Mouse (Mus musculus): Measurements from ENCODE around the gene Fblim1. TPM values are rescaled to one million over a fixed set of nuclear protein-coding genes. Genes with fewer than 3 reads are reported as not detected.

Gene Fblim1
- polyA plus RNA-seq, 1 experiment from 2014 or later, result 27.8 TPM

DNA sequence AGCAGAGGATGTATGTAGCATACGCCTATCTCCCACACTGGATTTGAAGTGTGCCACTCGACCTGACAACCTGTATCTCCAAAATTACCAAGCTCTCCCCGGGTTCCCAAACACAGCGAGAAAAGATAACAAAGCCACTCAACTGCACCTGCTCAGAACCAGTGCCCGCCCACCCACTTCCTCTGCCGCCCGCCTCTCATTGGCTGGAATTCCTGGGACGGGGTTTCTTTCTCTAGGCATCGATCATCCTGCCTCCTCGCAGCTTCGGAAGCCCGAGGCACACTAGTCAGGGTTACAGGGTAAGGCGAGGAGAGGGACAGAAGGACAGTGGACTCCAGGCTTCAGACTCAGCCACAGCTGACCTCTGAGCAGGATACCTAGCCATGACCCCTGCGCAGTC, 22.8 kb upstream of the Fblim1 start:
- no peak overlapping the region for H3K27ac ChIP-seq (ENCODE audit: low read length)
- H3K27me3 ChIP-seq (replicated peaks; ENCODE audit: control insufficient read depth, insufficient read depth, low read length), result no peaks in the 10 kb centered on the region
- H3K9me3 ChIP-seq (ENCODE audit: control insufficient read depth, low read length), result no peaks in the 10 kb centered on the region
- ATAC-seq, result no peak
- H3K4me1 ChIP-seq (replicated peaks; ENCODE audit: control insufficient read depth, insufficient read depth, low read length), result no peaks in the 10 kb centered on the region
- no peak overlapping the region for H3K4me2 ChIP-seq (ENCODE audit: low read length)
- peaks cover 46% of the 10 kb centered on the region for H3K36me3 ChIP-seq (ENCODE audit: control insufficient read depth, insufficient read depth)
- WGBS, result 84% methylated on average over 14 of the region's 14 CpGs
- H3K4me3 ChIP-seq (replicated peaks; ENCODE audit: low read length), result no peak overlapping the region
- no peak overlapping the region for H3K9ac ChIP-seq (replicated peaks; ENCODE audit: low read depth, low read length)

- 87% methylated on average over 5 of the region's 5 CpGs for WGBS
- Histone ChIP-seq H3K4me3 (replicated peaks; ENCODE audit: low read length) (no peak overlapping the region), H3K4me1 (replicated peaks; ENCODE audit: control insufficient read depth, insufficient read depth, low read length) (no peaks in the 10 kb centered on the region), H3K9ac (replicated peaks; ENCODE audit: low read depth, low read length) (no peak overlapping the region), H3K27ac (ENCODE audit: low read length) (no peak overlapping the region), H3K4me2 (ENCODE audit: low read length) (no peak overlapping the region), H3K9me3 (ENCODE audit: control insufficient read depth, low read length) (no peaks in the 10 kb centered on the region), H3K36me3 (ENCODE audit: control insufficient read depth, insufficient read depth) (peaks cover 42% of the 10 kb centered on the region), H3K27me3 (replicated peaks; ENCODE audit: control insufficient read depth, insufficient read depth, low read length) (no peaks in the 10 kb centered on the region)
- no peak for ATAC-seq
Observed at GRCm38 (mm10) chr4:141627502-141627901, 21.6 kb upstream of the Fblim1 start.

GRCm38 (mm10) chr4:141625774-141626550, 20.1 kb upstream of the Fblim1 start:
- no peaks in the 10 kb centered on the region for H3K9me3 ChIP-seq (ENCODE audit: control insufficient read depth, low read length)
- no peak overlapping the region for H3K27ac ChIP-seq (ENCODE audit: low read length)
- no peak overlapping the region for H3K4me2 ChIP-seq (ENCODE audit: low read length)
- peaks cover 27% of the 10 kb centered on the region for H3K36me3 ChIP-seq (ENCODE audit: control insufficient read depth, insufficient read depth)
- ATAC-seq, result no peak
- H3K27me3 ChIP-seq (replicated peaks; ENCODE audit: control insufficient read depth, insufficient read depth, low read length), result no peaks in the 10 kb centered on the region
- no peak overlapping the region for H3K9ac ChIP-seq (replicated peaks; ENCODE audit: low read depth, low read length)
- H3K4me3 ChIP-seq (replicated peaks; ENCODE audit: low read length), result no peak overlapping the region
- 91% methylated on average over 16 of the region's 16 CpGs for WGBS
- H3K4me1 ChIP-seq (replicated peaks; ENCODE audit: control insufficient read depth, insufficient read depth, low read length), result no peaks in the 10 kb centered on the region

- H3K4me1 ChIP-seq (replicated peaks; ENCODE audit: control insufficient read depth, insufficient read depth, low read length), result no peaks in the 10 kb centered on the region
- H3K27me3 ChIP-seq (replicated peaks; ENCODE audit: control insufficient read depth, insufficient read depth, low read length), result no peaks in the 10 kb centered on the region
- H3K36me3 ChIP-seq (ENCODE audit: control insufficient read depth, insufficient read depth), result peaks cover 20% of the 10 kb centered on the region
- no peak for ATAC-seq
- H3K9ac ChIP-seq (replicated peaks; ENCODE audit: low read depth, low read length), result no peak overlapping the region
- 81% methylated on average over 19 of the region's 19 CpGs for WGBS
- H3K4me3 ChIP-seq (replicated peaks; ENCODE audit: low read length), result no peak overlapping the region
- no peaks in the 10 kb centered on the region for H3K9me3 ChIP-seq (ENCODE audit: control insufficient read depth, low read length)
- no peak overlapping the region for H3K4me2 ChIP-seq (ENCODE audit: low read length)
- H3K27ac ChIP-seq (ENCODE audit: low read length), result no peak overlapping the region
Observed at GRCm38 (mm10) chr4:141624983-141625773, 19.3 kb upstream of the Fblim1 start.

DNA sequence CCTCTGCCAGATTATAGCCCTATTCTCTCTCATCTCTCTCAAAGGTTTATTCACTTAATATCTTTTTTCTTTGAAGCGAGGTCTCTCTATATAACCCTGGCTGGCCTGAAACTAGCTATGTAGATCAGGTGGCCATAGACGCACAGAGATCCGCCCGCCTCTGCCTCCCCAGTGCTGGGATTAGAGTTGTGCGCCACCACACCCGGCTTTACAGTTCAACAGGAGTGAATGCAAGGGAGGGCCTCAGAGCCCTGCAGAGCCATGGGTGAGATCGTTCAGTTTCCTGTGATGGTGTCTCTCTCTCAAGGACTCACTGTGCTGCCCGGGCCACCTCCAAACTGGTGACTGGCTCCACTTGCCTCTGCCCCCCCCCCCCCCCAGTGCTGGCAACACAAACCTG, 18.2 kb upstream of the Fblim1 start:
- Histone ChIP-seq H3K9ac (replicated peaks; ENCODE audit: low read depth, low read length) (no peak overlapping the region), H3K4me2 (ENCODE audit: low read length) (no peak overlapping the region), H3K27me3 (replicated peaks; ENCODE audit: control insufficient read depth, insufficient read depth, low read length) (no peaks in the 10 kb centered on the region), H3K9me3 (ENCODE audit: control insufficient read depth, low read length) (no peaks in the 10 kb centered on the region), H3K36me3 (ENCODE audit: control insufficient read depth, insufficient read depth) (peaks cover 13% of the 10 kb centered on the region; the same call in 1 of the 2 replicates), H3K27ac (ENCODE audit: low read length) (no peak overlapping the region), H3K4me3 (replicated peaks; ENCODE audit: low read length) (no peak overlapping the region), H3K4me1 (replicated peaks; ENCODE audit: control insufficient read depth, insufficient read depth, low read length) (no peaks in the 10 kb centered on the region)
- WGBS, result 86% methylated on average over 7 of the region's 8 CpGs
- no peak for ATAC-seq

- 79% methylated on average over 1 of the region's 1 CpGs for WGBS
- ATAC-seq, result 0 out of 2 replicates have a peak, but pooled peaks have one; percentile 6
Observed at GRCm38 (mm10) chr4:141623666-141624065, 17.8 kb upstream of the Fblim1 start, which contains the start of gene Slc25a34. TSS of gene Slc25a34 (minus strand) at chr4:141623821.

GRCm38 (mm10) chr4:141623037-141623436, 17.1 kb upstream of the Fblim1 start:
- Histone ChIP-seq H3K9ac (replicated peaks; ENCODE audit: low read depth, low read length) (no peak overlapping the region), H3K4me3 (replicated peaks; ENCODE audit: low read length) (no peak overlapping the region), H3K27ac (ENCODE audit: low read length) (no peak overlapping the region), H3K27me3 (replicated peaks; ENCODE audit: control insufficient read depth, insufficient read depth, low read length) (no peaks in the 10 kb centered on the region), H3K4me1 (replicated peaks; ENCODE audit: control insufficient read depth, insufficient read depth, low read length) (no peaks in the 10 kb centered on the region; the same call in 1 of the 2 replicates), H3K4me2 (ENCODE audit: low read length) (no peak overlapping the region), H3K9me3 (ENCODE audit: control insufficient read depth, low read length) (no peaks in the 10 kb centered on the region), H3K36me3 (ENCODE audit: control insufficient read depth, insufficient read depth) (peaks cover 12% of the 10 kb centered on the region; the same call in 1 of the 2 replicates)
- WGBS, result 85% methylated on average over 11 of the region's 11 CpGs
- ATAC-seq, result no peak

More at GRCm38 (mm10) chr4:141623666-141624065, 17.8 kb upstream of the Fblim1 start, which contains the start of gene Slc25a34:
- Histone ChIP-seq H3K4me2 (ENCODE audit: low read length) (no peak within 1 kb of the TSS), H3K36me3 (ENCODE audit: control insufficient read depth, insufficient read depth) (peaks cover 13% of the 10 kb centered on the region; the same call in 1 of the 2 replicates), H3K27ac (ENCODE audit: low read length) (no peak within 1 kb of the TSS), H3K9ac (replicated peaks; ENCODE audit: low read depth, low read length) (no peak within 1 kb of the TSS), H3K27me3 (replicated peaks; ENCODE audit: control insufficient read depth, insufficient read depth, low read length) (no peaks in the 10 kb centered on the region), H3K4me3 (replicated peaks; ENCODE audit: low read length) (no peak within 1 kb of the TSS), H3K4me1 (replicated peaks; ENCODE audit: control insufficient read depth, insufficient read depth, low read length) (no peaks in the 10 kb centered on the region), H3K9me3 (ENCODE audit: control insufficient read depth, low read length) (no peaks in the 10 kb centered on the region)

GRCm38 (mm10) chr4:141622580-141622979, 16.7 kb upstream of the Fblim1 start:
- ATAC-seq, result no peak
- 87% methylated on average over 5 of the region's 5 CpGs for WGBS
- H3K4me3 ChIP-seq (replicated peaks; ENCODE audit: low read length), result no peak overlapping the region
- H3K27ac ChIP-seq (ENCODE audit: low read length), result no peak overlapping the region
- H3K4me2 ChIP-seq (ENCODE audit: low read length), result no peak overlapping the region
- H3K36me3 ChIP-seq (ENCODE audit: control insufficient read depth, insufficient read depth), result peaks cover 10% of the 10 kb centered on the region; the same call in 1 of the 2 replicates
- H3K4me1 ChIP-seq (replicated peaks; ENCODE audit: control insufficient read depth, insufficient read depth, low read length), result peaks cover 4% of the 10 kb centered on the region
- no peaks in the 10 kb centered on the region for H3K27me3 ChIP-seq (replicated peaks; ENCODE audit: control insufficient read depth, insufficient read depth, low read length)
- H3K9me3 ChIP-seq (ENCODE audit: control insufficient read depth, low read length), result no peaks in the 10 kb centered on the region
- H3K9ac ChIP-seq (replicated peaks; ENCODE audit: low read depth, low read length), result no peak overlapping the region

DNA sequence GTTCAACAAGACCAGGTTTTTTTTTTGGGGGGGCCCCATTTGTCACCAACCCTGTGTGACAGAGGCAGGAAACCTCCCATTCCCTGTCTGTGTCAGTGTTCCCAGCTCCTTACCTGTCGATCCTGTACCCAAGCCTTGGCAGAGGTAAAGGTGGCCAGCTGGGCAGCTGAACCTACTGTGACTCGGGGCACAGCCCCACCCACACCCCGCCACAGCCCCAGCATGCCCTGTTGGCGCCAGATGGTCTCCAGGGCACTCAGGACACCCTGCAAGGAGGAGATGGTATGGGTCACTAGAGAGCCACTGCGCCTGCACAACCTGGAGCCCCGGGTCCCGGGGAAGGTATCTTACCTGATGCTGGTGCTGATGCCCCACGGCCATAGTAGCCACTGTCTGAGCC, 16.2 kb upstream of the Fblim1 start:
- ATAC-seq, result no peak
- Histone ChIP-seq H3K27ac (ENCODE audit: low read length) (no peak overlapping the region), H3K27me3 (replicated peaks; ENCODE audit: control insufficient read depth, insufficient read depth, low read length) (no peaks in the 10 kb centered on the region), H3K4me1 (replicated peaks; ENCODE audit: control insufficient read depth, insufficient read depth, low read length) (peaks cover 7% of the 10 kb centered on the region), H3K4me3 (replicated peaks; ENCODE audit: low read length) (no peak overlapping the region), H3K36me3 (ENCODE audit: control insufficient read depth, insufficient read depth) (peaks cover 7% of the 10 kb centered on the region; the same call in 1 of the 2 replicates), H3K9ac (replicated peaks; ENCODE audit: low read depth, low read length) (no peak overlapping the region), H3K9me3 (ENCODE audit: control insufficient read depth, low read length) (no peaks in the 10 kb centered on the region), H3K4me2 (ENCODE audit: low read length) (no peak overlapping the region)
- 80% methylated on average over 8 of the region's 8 CpGs for WGBS

All from forebrain, embryonic 16.5 days (tissue).